Mouse (Mus musculus) cerebellum, adult 9-11 months (tissue): ENCODE measurements around the gene Unc5b.

Experiments used
- DNase-seq: peaks from one replicate; pipeline ENCODE4 v3.0.0; 2022

The Unc5b gene

GRCm38 (mm10) chr10:60797682-60798422 lies 33.5 kb downstream of the Unc5b start:
- DNase-seq, result peak; percentile 68

GRCm38 (mm10) chr10:60796474-60796873 lies 34.9 kb downstream of the Unc5b start:
- no peak for DNase-seq

GRCm38 (mm10) chr10:60796028-60796427 lies 35.4 kb downstream of the Unc5b start:
- no peak for DNase-seq

GRCm38 (mm10) chr10:60794792-60795191 lies 36.6 kb downstream of the Unc5b start:
- DNase-seq, result no peak

- DNase-seq, result no peak
Observed at GRCm38 (mm10) chr10:60794374-60794773, 37.0 kb downstream of the Unc5b start.

- DNase-seq, result no peak
Observed at GRCm38 (mm10) chr10:60792841-60793240, 38.5 kb downstream of the Unc5b start.

GRCm38 (mm10) chr10:60792365-60792764 lies 39.0 kb downstream of the Unc5b start:
- DNase-seq, result no peak

GRCm38 (mm10) chr10:60790912-60791311 lies 40.5 kb downstream of the Unc5b start:
- DNase-seq, result no peak

- DNase-seq, result peak; percentile 44
Observed at GRCm38 (mm10) chr10:60787303-60788074, 43.9 kb downstream of the Unc5b start.

- peak; percentile 76 for DNase-seq
Observed at GRCm38 (mm10) chr10:60783608-60784007, 47.8 kb downstream of the Unc5b start.

- peak; percentile 79 for DNase-seq
Observed at GRCm38 (mm10) chr10:60779628-60780027, 51.8 kb downstream of the Unc5b start.

- peak; percentile 52 for DNase-seq
Observed at GRCm38 (mm10) chr10:60778542-60778941, 52.8 kb downstream of the Unc5b start.

- no peak for DNase-seq
Observed at GRCm38 (mm10) chr10:60775473-60775872, 55.9 kb downstream of the Unc5b start.

- DNase-seq, result no peak
Observed at GRCm38 (mm10) chr10:60774616-60775015, 56.8 kb downstream of the Unc5b start.

GRCm38 (mm10) chr10:60770855-60771254 lies 60.5 kb downstream of the Unc5b start:
- no peak for DNase-seq

- no peak for DNase-seq
Observed at GRCm38 (mm10) chr10:60768614-60769013, 62.8 kb downstream of the Unc5b start.

GRCm38 (mm10) chr10:60767400-60767799 lies 64.0 kb downstream of the Unc5b start:
- no peak for DNase-seq

GRCm38 (mm10) chr10:60762126-60762525 lies 69.3 kb downstream of the Unc5b start:
- DNase-seq, result no peak

GRCm38 (mm10) chr10:60760377-60760776 lies 71.0 kb downstream of the Unc5b start:
- peak; percentile 94 for DNase-seq

GRCm38 (mm10) chr10:60756992-60757391 lies 74.4 kb downstream of the Unc5b start:
- DNase-seq, result peak; percentile 58

GRCm38 (mm10) chr10:60756146-60756545 lies 75.2 kb downstream of the Unc5b start:
- no peak for DNase-seq

- DNase-seq, result no peak
Observed at GRCm38 (mm10) chr10:60753941-60754340, 77.4 kb downstream of the Unc5b start.

GRCm38 (mm10) chr10:60753261-60753660 lies 78.1 kb downstream of the Unc5b start:
- DNase-seq, result no peak
